Mouse (Mus musculus): ENCODE results near the gene Jarid2.
"Not testable (repeated sequence)": the region's sequence is repeated elsewhere in the genome, so short reads cannot be mapped to it uniquely, and the experiment has no call there.

DNA sequence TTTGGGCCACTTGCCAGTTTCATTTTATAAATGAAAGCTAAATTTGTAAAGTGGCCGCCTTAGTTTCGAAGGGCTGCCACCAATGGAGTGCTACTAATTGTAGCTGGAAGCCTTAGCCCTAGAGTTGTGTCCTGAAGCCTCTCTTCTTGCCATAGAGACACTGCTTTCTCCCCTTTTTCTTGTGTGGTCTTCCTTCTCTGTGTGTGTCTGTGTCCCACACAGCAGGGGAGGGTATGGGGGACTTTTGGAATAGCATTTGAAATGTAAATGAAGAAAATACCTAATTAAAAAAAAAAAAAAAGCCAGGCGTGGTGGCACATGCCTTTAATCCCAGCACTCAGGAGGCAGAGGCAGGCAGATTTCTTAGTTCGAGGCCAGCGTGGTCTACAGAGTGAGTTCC lies 10.8 kb upstream of the Jarid2 start:
- TF ChIP-seq CTCF (IDR thresholded peaks at IDR 0.05; ENCODE audit: borderline replicate concordance, insufficient read depth, low read depth, low read length); POLR2A (IDR thresholded peaks at IDR 0.05; ENCODE audit: borderline replicate concordance, insufficient read depth, low read length): not testable (repeated sequence)

Measured in cerebellum, adult 2 months (tissue).